Mouse (Mus musculus) MEL (cell line): ENCODE measurements around the gene Th. TPM values are rescaled to one million over a fixed set of nuclear protein-coding genes. Genes with fewer than 3 reads are reported as not detected.

ENCODE experiments used
- DNase-seq: peaks from one replicate; pipeline ENCODE4 v3.0.0; 2011; ENCODE audit warnings: low read depth, low spot score
- H3K27ac ChIP-seq: 2 replicates; pipeline ENCODE4 v1.5.1; 2012; ENCODE audit warnings: low read depth, mild to moderate bottlenecking, control low read depth, low read length, moderate library complexity; ENCODE audit not compliant: control insufficient read depth
- H3K27me3 ChIP-seq, 2 experiments: fragments of 150-350 bp in 1 of 2; sonication (generic) in 1 of 2; 2 replicates each; pipeline ENCODE4 v1.6.1; 2012; ENCODE audit warnings: low read length in 2 of 2, mild to moderate bottlenecking in 2 of 2, improper control_type of control experiment in 1 of 2, moderate library complexity in 1 of 2; ENCODE audit not compliant: insufficient read depth in 2 of 2, control insufficient read depth in 1 of 2
- H3K36me3 ChIP-seq, 2 experiments: 2 replicates each; pipeline ENCODE4 v1.6.1; 2012 to 2014; ENCODE audit warnings: low read length in 2 of 2, improper control_type of control experiment in 1 of 2, inconsistent platforms in 1 of 2, mild to moderate bottlenecking in 1 of 2; ENCODE audit not compliant: insufficient read depth in 2 of 2, control insufficient read depth in 1 of 2
- H3K4me1 ChIP-seq, 2 experiments: fragments of 150-350 bp in 1 of 2; sonication (generic) in 1 of 2; 2 replicates each; pipeline ENCODE4 v1.6.1; 2012; ENCODE audit warnings: low read length in 2 of 2, improper control_type of control experiment in 1 of 2, mild to moderate bottlenecking in 1 of 2; ENCODE audit not compliant: insufficient read depth in 2 of 2, control insufficient read depth in 1 of 2
- H3K4me3 ChIP-seq, 2 experiments: fragments of 150-350 bp in 1 of 2; sonication (generic) in 1 of 2; 2 replicates each; pipeline ENCODE4 v1.5.1; 2012; ENCODE audit warnings: low read depth in 2 of 2, low read length in 2 of 2, mild to moderate bottlenecking in 2 of 2, moderate library complexity in 2 of 2, control low read depth in 1 of 2, improper control_type of control experiment in 1 of 2; ENCODE audit not compliant: control insufficient read depth in 1 of 2, insufficient read depth in 1 of 2
- H3K79me2 ChIP-seq: 2 replicates; pipeline ENCODE4 v1.6.1; 2012; ENCODE audit warnings: mild to moderate bottlenecking, low read length, moderate library complexity; ENCODE audit not compliant: control insufficient read depth, poor library complexity, insufficient read depth
- H3K9ac ChIP-seq: 2 replicates; pipeline ENCODE4 v1.6.1; 2012; ENCODE audit warnings: low read depth, mild to moderate bottlenecking, control low read depth, low read length, moderate library complexity; ENCODE audit not compliant: control insufficient read depth, poor library complexity, severe bottlenecking
- H3K9me3 ChIP-seq: fragments of 150-350 bp; sonication (generic); replicated peaks from 2 replicates; pipeline ENCODE4 v1.6.1; 2012; ENCODE audit warnings: mild to moderate bottlenecking, low read length, improper control_type of control experiment, moderate library complexity; ENCODE audit not compliant: insufficient read depth
- BHLHE40 ChIP-seq: IDR thresholded peaks from 2 replicates; pipeline ENCODE4 v1.6.1; 2012; ENCODE audit warnings: low read depth, mild to moderate bottlenecking, inconsistent platforms, low read length, improper control_type of control experiment, borderline replicate concordance
- CHD1 ChIP-seq: IDR thresholded peaks from 2 replicates; pipeline ENCODE4 v1.6.1; 2012; ENCODE audit warnings: low read depth, mild to moderate bottlenecking, inconsistent platforms, low read length, improper control_type of control experiment
- CHD2 ChIP-seq: IDR thresholded peaks from 2 replicates; pipeline ENCODE4 v1.6.1; 2011; ENCODE audit warnings: low read length, improper control_type of control experiment
- CTCF ChIP-seq, 3 experiments: IDR thresholded peaks in 2 of 3; conservative IDR thresholded peaks in 1 of 3; 2 replicates each; pipeline ENCODE4 v1.5.1; 2011 to 2012; ENCODE audit warnings: low read length in 3 of 3, low read depth in 2 of 3, mild to moderate bottlenecking in 2 of 3, improper control_type of control experiment in 1 of 3, inconsistent platforms in 1 of 3, mixed read lengths in 1 of 3, moderate library complexity in 1 of 3; ENCODE audit not compliant: control insufficient read depth in 1 of 3, insufficient read depth in 1 of 3, poor library complexity in 1 of 3, severe bottlenecking in 1 of 3
- E2F4 ChIP-seq: IDR thresholded peaks from 2 replicates; pipeline ENCODE4 v1.6.1; 2011; ENCODE audit warnings: low read depth, low read length, improper control_type of control experiment, borderline replicate concordance
- ETS1 ChIP-seq: IDR thresholded peaks from 2 replicates; pipeline ENCODE4 v1.6.1; 2012; ENCODE audit warnings: low read depth, mild to moderate bottlenecking, inconsistent platforms, low read length, improper control_type of control experiment, moderate library complexity
- GABPA ChIP-seq: IDR thresholded peaks from 2 replicates; pipeline ENCODE4 v1.6.1; 2012; ENCODE audit warnings: low read depth, mild to moderate bottlenecking, inconsistent platforms, low read length, improper control_type of control experiment, moderate library complexity
- GATA1 ChIP-seq: IDR thresholded peaks from 2 replicates; pipeline ENCODE4 v1.6.1; 2011; ENCODE audit warnings: low read depth, low read length, improper control_type of control experiment
- HCFC1 ChIP-seq: IDR thresholded peaks from 2 replicates; pipeline ENCODE4 v1.6.1; 2012; ENCODE audit warnings: low read depth, mild to moderate bottlenecking, inconsistent platforms, low read length, improper control_type of control experiment, moderate library complexity
- JUND ChIP-seq: IDR thresholded peaks from 2 replicates; pipeline ENCODE4 v1.6.1; 2011; ENCODE audit warnings: low read depth, mild to moderate bottlenecking, improper control_type of control experiment, low read length
- KAT2A ChIP-seq: conservative IDR thresholded peaks from 2 replicates; pipeline ENCODE4 v1.6.1; 2012; ENCODE audit warnings: low read depth, low read length, improper control_type of control experiment, inconsistent platforms
- MAFK ChIP-seq: IDR thresholded peaks from 2 replicates; pipeline ENCODE4 v1.6.1; 2011; ENCODE audit warnings: low read depth, mild to moderate bottlenecking, low read length, improper control_type of control experiment, borderline replicate concordance
- MAZ ChIP-seq: IDR thresholded peaks from 2 replicates; pipeline ENCODE4 v1.6.1; 2012; ENCODE audit warnings: low read depth, mild to moderate bottlenecking, inconsistent platforms, low read length, improper control_type of control experiment
- MEF2A ChIP-seq: IDR thresholded peaks from 2 replicates; pipeline ENCODE4 v1.6.1; 2014; ENCODE audit warnings: low read depth, mild to moderate bottlenecking, inconsistent platforms, low read length, improper control_type of control experiment; ENCODE audit not compliant: poor library complexity, insufficient replicate concordance, severe bottlenecking; ENCODE audit errors: extremely low read depth
- MXI1 ChIP-seq: IDR thresholded peaks from 2 replicates; pipeline ENCODE4 v1.6.1; 2011; ENCODE audit warnings: mild to moderate bottlenecking, low read depth, low read length, improper control_type of control experiment
- MYB ChIP-seq: IDR thresholded peaks from 2 replicates; pipeline ENCODE4 v1.6.1; 2011; ENCODE audit warnings: mild to moderate bottlenecking, low read depth, low read length, improper control_type of control experiment
- POLR2A ChIP-seq, 2 experiments: IDR thresholded peaks; 2 replicates each; pipeline ENCODE4 v1.6.1; 2011 to 2012; ENCODE audit warnings: low read length in 2 of 2, mild to moderate bottlenecking in 2 of 2, control low read depth in 1 of 2, improper control_type of control experiment in 1 of 2, low read depth in 1 of 2, moderate library complexity in 1 of 2; ENCODE audit not compliant: control insufficient read depth in 1 of 2, insufficient read depth in 1 of 2, poor library complexity in 1 of 2
- POLR2AphosphoS2 ChIP-seq: IDR thresholded peaks from 2 replicates; pipeline ENCODE4 v1.6.1; 2011; ENCODE audit warnings: low read length, improper control_type of control experiment
- POLR2AphosphoS5 ChIP-seq: IDR thresholded peaks from 2 replicates; pipeline ENCODE4 v1.6.1; 2012; ENCODE audit warnings: low read depth, borderline replicate concordance, mild to moderate bottlenecking, inconsistent platforms, low read length, moderate library complexity, mixed read lengths
- RAD21 ChIP-seq: IDR thresholded peaks from 2 replicates; pipeline ENCODE4 v1.6.1; 2011; ENCODE audit warnings: mild to moderate bottlenecking, low read depth, low read length, improper control_type of control experiment
- SMC3 ChIP-seq: IDR thresholded peaks from 2 replicates; pipeline ENCODE4 v1.6.1; 2011; ENCODE audit warnings: low read depth, low read length, improper control_type of control experiment
- TAL1 ChIP-seq: IDR thresholded peaks from 2 replicates; pipeline ENCODE4 v1.6.1; 2012; ENCODE audit warnings: mild to moderate bottlenecking, inconsistent platforms, low read length, moderate library complexity, mixed read lengths
- TCF12 ChIP-seq: IDR thresholded peaks from 2 replicates; pipeline ENCODE4 v1.6.1; 2014; ENCODE audit warnings: low read depth, mild to moderate bottlenecking, inconsistent platforms, low read length, improper control_type of control experiment, moderate library complexity
- USF2 ChIP-seq, 2 experiments: IDR thresholded peaks; 2 replicates each; pipeline ENCODE4 v1.6.1; 2011 to 2012; ENCODE audit warnings: improper control_type of control experiment in 2 of 2, low read length in 2 of 2, borderline replicate concordance in 1 of 2, inconsistent platforms in 1 of 2, low read depth in 1 of 2, mild to moderate bottlenecking in 1 of 2; ENCODE audit not compliant: insufficient read depth in 1 of 2
- ZKSCAN1 ChIP-seq: IDR thresholded peaks from 2 replicates; pipeline ENCODE4 v1.6.1; 2012; ENCODE audit warnings: low read depth, mild to moderate bottlenecking, inconsistent platforms, low read length, improper control_type of control experiment, moderate library complexity
- ZNF384 ChIP-seq: IDR thresholded peaks from 2 replicates; pipeline ENCODE4 v1.6.1; 2012; ENCODE audit warnings: low read depth, mild to moderate bottlenecking, inconsistent platforms, low read length, improper control_type of control experiment
- polyA plus RNA-seq, 2 experiments: library from polyadenylated mRNA; stranded (reverse) in 1 of 2; unstranded in 1 of 2; fragments of >175 nt in 1 of 2; fragments of >200 nt in 1 of 2; gene quantifications; 2 replicates each; pipeline versions ENCODE4 v1.2.1 to v1.2.4; 2012; ENCODE audit warnings: low replicate concordance in 2 of 2, low read depth in 1 of 2; ENCODE audit not compliant: insufficient read length in 2 of 2, insufficient read depth in 1 of 2, missing spikeins in 1 of 2
- total RNA-seq: library from RNA; depleted of rRNA; stranded (reverse); fragments of 300-350 nt; gene quantifications from 2 replicates; pipeline ENCODE4 v1.2.3, GENCODE M21; 2012

Th gene
- total and polyA plus RNA-seq, 3 experiments: not detected

- Histone ChIP-seq H3K27ac (no peak overlapping the region), H3K4me3 (no peak overlapping the region), H3K4me1 (no peaks in the 10 kb centered on the region), H3K9ac (no peak overlapping the region), H3K9me3 (no peaks in the 10 kb centered on the region), H3K79me2 (no peaks in the 10 kb centered on the region), H3K36me3 (no peaks in the 10 kb centered on the region), H3K27me3 (peaks cover 0 to 3% of the 10 kb centered on the region in 2 experiments; a peak in 2 of 4 replicates)
- no peak for DNase-seq
- TF ChIP-seq USF2 (IDR thresholded peaks at IDR 0.05; ENCODE audit: borderline replicate concordance in 1 of 2, insufficient read depth in 1 of 2, low read depth in 1 of 2, low read length in 2 of 2) (no peak), GABPA (no peak), CHD1 (no peak), MEF2A (no peak), TAL1 (no peak), CHD2 (no peak), KAT2A (no peak), MAFK (no peak), MYB (no peak), ZNF384 (no peak), SMC3 (no peak), TCF12 (no peak), HCFC1 (no peak), POLR2A (IDR thresholded peaks at IDR 0.05; ENCODE audit: control insufficient read depth in 1 of 2, insufficient read depth in 1 of 2, low read depth in 1 of 2, low read length in 2 of 2, poor library complexity in 1 of 2) (no peak)
Observed at GRCm38 (mm10) chr7:142893721-142894639, 36.9 kb downstream of the Th start.

GRCm38 (mm10) chr7:142893296-142893695 lies 37.6 kb downstream of the Th start:
- Histone ChIP-seq H3K4me1 (no peaks in the 10 kb centered on the region), H3K79me2 (no peaks in the 10 kb centered on the region), H3K27me3 (peaks cover 0 to under 1% of the 10 kb centered on the region in 2 experiments; a peak in 2 of 4 replicates), H3K9ac (no peak overlapping the region), H3K27ac (no peak overlapping the region), H3K9me3 (no peaks in the 10 kb centered on the region), H3K36me3 (no peaks in the 10 kb centered on the region), H3K4me3 (no peak overlapping the region)
- TF ChIP-seq JUND (no peak), MAZ (no peak), POLR2AphosphoS2 (no peak), ZKSCAN1 (no peak), MYB (no peak), BHLHE40 (no peak), CTCF (IDR thresholded peaks at IDR 0.05 in 2 of 3, conservative IDR thresholded peaks at IDR 0.05 in 1 of 3; ENCODE audit: control insufficient read depth in 1 of 3, insufficient read depth in 1 of 3, low read depth in 2 of 3, low read length in 3 of 3, poor library complexity in 1 of 3, severe bottlenecking in 1 of 3) (no peak), ZNF384 (no peak), CHD1 (no peak), E2F4 (no peak), RAD21 (no peak), USF2 (IDR thresholded peaks at IDR 0.05; ENCODE audit: borderline replicate concordance in 1 of 2, insufficient read depth in 1 of 2, low read depth in 1 of 2, low read length in 2 of 2) (no peak), TAL1 (no peak), ETS1 (no peak), HCFC1 (no peak), GATA1 (no peak), POLR2AphosphoS5 (no peak), MXI1 (no peak)
- no peak for DNase-seq
